Mouse (Mus musculus) cerebellum, postnatal 25 days (tissue): ENCODE results near the gene Ust.

ENCODE experiments used
- DNase-seq, 2 experiments: peaks; one replicate each; pipeline ENCODE4 v3.0.0; 2021; ENCODE audit warnings: mixed read lengths in 2 of 2

Gene Ust

DNA sequence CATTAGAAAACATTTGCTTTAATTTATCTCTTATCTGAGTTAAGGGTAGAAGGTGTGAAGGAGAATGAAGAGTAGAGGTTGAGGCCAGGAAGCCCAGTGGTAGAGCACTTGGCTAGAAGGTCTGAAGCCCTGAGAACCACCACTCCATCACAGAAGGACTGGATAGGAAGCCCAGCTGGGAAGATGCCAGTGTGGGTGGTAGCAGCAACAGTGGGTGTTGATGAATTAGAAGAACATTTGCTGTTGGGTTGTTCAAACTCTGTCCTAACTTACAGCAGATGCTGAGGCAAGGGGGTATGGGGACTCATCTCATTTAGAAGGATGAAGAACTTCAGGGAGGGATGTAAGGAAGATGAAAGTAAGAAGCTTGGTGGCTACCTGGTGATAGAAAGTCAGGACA is 197.9 kb downstream of the Ust start:
- no peak for DNase-seq

DNA sequence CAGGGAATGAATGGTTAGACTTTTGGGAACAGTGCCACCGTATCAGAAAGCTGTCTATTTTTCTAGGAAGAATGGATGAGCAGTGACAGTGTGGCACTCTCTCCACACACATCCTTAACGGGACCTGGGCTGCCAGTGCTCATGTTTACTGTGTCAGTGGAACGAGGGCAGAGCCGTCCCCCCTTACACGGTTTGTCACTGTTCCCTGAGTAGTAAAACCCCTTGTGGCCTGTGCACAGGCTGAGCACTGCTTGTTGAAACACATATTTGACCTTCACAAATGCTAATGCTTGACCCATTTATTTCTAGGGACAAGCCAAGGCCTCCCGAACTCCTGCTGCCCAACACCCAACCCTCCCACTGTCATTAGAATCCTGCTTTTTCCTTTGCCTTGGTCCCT is 209.2 kb downstream of the Ust start:
- no peak for DNase-seq

DNA sequence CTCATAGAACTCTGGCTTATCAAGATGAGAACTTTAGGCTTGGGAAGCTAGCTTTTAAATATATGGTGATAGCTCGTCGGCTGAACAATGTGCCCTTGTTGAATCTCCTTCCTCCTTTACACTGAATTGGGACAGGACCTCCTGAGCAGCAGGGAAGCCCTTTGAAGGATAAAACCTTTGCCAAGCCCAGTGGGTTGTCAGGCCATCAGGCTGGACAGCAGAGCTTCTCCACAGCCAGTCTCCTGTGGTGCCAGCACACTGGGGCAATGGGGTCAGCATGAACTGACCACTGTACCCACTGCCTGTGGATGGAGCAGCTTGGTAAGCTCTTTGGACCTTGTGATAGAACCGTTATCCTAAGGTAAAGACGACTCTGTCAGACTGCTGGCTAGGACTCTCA is 214.4 kb downstream of the Ust start:
- peak in 1 of 2 experiments; percentile 40 for DNase-seq

DNA sequence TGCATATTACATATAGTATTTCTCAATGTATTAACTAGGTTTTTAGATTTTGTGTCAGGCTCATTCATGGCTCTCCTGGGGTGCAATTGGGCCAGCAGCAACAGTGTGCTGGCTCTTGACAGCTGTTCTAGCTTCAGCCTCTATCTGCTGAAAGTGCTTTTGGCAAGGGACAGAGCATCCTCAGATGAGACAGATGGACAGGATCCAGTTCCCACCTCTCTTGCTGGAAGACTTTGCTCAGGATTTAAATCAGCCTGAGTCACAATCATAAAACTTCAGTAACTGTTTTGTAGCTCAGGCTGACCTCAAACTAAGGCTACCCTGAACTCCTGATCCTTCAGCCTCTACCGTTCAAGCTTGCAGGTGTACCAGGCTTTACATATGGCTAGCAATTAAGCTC is 219.5 kb downstream of the Ust start:
- peak in 1 of 2 experiments; percentile 38 for DNase-seq

DNA sequence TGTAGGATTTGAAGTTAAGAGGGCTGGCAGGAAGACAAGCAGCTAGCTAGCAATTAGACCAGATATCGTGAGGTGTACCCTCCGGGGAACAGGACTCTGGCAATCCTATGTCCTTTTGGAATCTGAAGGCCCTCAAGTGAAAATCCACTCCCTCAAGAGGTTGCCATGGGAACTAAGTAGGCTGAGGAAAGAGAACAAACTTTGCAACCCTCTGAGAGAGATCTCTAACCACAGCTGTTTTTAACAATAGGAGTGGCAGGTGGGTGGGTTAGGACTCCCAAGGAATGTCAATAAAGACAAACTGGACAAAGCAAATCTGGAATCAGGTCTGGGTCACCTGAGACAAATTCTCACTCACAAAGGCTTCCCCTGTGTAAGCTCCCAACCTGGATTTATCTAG is 221.4 kb downstream of the Ust start:
- peak in 1 of 2 experiments; percentile 1 for DNase-seq

DNA sequence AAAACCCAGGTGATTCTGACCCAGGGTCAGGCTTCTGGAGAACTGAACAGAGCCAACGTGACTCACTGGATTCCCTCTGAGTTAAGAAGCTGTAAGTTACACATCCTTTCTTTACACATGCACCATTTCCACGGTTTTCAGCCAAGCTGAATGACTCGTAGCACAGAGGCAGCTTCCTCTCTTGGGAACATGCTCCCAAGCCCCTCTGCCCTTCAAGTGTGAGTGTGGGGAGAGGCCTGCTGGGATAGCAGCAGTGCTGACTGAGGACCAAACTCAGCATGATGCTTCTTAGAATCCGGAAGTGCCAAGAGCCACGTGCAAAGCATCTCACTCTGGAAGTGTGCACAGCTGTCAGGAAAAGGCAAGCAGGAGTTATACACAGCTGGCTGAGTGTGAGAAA is 228.0 kb downstream of the Ust start:
- peak in 1 of 2 experiments; percentile 11 for DNase-seq

DNA sequence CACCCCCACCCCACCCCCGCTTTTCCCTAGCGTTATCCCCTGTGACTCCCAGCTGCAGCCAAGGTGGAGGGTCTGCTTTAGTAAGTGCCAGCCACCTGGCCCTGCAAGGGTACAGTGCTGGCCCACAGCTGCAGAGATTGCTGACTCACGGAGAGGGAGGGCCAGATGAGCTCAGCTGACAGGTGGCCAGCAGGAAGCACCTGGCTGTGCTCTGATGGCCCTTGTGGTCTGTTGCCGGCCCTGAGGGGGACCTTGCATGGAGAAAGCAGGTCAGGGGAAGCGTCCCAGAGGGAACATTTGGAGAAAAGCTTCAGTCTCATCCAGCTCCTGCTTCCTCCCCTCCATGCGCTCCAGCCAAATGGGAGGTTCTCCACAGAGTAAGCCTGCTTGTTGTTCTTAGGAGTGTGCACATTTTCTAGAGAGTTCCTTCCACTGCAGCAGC is 231.3 kb downstream of the Ust start:
- peak; percentile 73 to 77 for DNase-seq

DNA sequence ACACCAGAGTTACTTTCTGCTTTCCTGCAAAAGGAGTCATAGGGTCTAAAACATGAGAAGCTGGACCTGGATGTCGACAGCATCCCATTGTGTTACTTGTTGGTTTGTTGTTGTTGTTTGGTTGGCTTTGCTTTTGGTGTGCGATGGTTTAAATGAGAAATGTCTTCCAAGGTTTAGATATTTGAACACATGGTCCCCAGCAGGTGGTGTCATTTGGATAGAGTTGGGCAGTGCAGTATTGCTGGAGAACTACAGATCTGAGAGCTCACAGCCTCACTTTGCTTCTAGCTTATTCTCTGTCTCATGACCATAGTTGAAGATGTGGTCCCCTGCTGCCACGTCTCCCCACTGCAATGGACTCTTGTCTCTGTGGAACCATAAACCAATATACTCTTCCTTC is 234.6 kb downstream of the Ust start:
- peak; percentile 36 to 68 for DNase-seq

DNA sequence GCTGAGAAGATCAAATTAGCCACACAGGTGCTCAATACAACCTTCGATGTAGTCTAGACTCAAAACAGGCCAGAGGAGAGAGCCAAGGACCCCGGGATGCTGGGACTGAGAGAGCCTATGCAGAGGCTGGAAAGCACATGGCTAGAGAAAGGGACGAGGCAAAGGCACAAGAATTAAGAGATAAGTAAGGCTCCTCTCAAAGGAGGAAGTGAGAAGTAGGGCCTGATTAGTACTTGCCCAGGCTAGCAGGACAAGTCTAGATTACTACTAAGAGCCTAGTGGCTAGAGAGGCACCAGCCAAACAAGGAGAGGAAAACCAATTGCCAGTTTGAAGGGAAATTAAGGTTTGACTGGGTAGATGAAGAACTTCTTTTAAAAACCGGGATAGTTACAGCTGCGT is 241.5 kb downstream of the Ust start:
- DNase-seq, result peak in 1 of 2 experiments; percentile 1

DNA sequence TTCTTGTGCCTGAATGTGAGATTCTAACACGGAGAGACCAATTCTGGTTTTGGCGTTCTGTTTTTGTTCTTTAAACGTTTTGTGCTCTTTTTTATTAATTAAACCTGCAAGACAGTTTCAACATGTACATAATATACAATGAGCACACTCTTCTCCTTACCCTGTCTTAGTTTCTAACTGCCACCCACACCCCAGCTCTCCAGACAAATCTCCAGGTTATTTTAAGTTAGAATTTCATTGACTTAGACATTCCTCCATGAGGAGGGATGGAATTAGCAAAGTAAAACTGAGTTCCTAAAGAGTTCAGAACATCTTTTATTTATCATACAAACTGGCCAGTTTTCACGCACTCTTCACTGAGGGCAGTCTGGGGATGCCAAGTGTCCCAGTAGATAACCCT is 248.9 kb downstream of the Ust start:
- no peak for DNase-seq

DNA sequence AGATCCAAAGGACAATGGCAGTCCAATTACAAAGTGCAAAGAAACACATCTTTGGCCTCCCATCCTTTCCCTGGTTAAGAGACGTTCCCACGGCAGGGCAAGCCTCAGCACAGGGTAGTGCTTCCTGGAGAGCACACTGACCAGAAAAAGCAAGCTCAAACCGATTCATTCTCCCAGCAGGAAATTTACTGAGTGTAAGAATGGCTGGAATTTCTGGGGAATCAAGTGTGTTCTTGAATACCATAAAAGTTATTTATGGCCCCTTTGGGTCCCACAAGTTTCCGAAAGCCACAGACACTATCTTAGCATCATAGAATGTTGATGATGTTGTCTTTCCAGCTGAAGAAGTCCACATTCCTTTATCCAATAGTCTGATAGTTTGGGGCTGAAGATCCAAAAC is 258.9 kb downstream of the Ust start:
- peak in 1 of 2 experiments; percentile 0 for DNase-seq

DNA sequence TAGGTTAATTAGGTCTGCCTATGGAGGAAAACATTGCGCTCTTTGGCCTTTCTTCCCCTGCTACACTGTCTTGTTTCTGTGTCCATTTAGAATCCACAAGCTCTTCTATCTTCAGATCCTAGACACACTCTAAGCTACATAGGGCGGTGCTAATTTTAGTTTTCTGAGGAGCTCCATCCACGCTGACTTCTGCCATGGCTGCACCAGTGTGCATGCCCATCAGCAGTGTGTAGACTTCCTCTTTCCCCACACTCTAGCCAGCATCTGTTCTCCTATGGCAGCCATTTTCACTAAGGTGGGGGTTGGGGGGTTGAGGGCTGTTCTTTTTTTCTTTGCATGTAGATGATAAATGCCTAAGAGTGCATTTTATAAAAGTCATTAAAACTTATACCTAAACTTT is 268.6 kb downstream of the Ust start:
- DNase-seq, result no peak

DNA sequence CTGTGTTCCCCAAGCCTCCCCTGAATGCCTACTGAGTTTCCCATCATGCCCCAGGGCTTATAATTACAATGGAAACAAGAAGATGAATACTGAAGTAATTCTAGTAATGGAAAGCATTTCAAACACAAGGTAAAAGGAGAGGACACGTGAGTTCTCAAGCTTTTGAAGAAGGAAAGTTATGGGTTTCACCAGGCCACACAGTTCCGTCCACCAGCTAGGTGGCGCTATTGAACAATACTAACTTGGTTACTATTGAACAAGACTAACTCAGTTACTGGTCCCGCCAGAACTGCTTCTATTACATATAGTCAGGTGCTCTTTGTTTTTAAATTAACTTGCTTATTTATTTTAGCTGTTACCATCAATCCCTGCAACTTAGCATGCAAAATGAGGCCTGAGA is 276.3 kb downstream of the Ust start:
- peak; percentile 66 to 86 for DNase-seq

DNA sequence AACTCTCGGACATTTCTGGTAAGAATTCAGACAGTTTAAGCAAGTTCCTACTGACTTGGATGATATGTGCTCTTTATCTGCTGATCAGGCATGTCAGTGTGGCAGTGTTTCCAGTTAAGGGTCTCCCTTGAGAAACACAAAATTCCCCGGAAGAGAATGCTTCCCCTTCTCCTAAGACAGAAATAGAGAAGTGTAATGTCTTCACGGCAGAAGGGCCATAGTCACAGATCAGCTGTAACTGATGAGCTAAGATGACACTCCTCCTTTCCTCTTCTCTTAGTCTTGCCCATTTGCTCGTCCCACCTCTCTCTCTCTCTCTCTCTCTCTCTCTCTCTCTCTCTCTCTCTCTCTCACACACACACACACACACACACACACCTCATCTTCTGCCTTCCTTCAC is 277.9 kb downstream of the Ust start:
- DNase-seq, result no peak

DNA sequence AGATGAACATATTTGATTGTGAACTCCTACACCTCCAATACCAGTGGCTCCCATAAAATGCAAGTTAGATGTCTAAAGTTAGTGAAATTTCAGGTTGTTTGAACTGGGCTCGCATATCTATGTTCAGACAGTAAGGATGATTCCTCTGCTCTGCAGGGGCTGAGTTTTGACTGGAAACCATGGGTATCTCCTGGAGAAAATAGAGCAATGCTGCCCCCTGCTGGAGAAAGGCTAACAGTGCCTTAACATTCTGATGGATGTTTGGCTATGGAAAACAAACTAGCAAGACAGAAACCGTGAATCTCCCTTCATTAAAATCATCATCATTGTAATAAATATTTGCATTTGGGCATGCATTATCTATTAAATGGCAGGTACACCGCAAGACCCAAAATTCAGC is 278.4 kb downstream of the Ust start:
- DNase-seq, result peak; percentile 79 to 89

DNA sequence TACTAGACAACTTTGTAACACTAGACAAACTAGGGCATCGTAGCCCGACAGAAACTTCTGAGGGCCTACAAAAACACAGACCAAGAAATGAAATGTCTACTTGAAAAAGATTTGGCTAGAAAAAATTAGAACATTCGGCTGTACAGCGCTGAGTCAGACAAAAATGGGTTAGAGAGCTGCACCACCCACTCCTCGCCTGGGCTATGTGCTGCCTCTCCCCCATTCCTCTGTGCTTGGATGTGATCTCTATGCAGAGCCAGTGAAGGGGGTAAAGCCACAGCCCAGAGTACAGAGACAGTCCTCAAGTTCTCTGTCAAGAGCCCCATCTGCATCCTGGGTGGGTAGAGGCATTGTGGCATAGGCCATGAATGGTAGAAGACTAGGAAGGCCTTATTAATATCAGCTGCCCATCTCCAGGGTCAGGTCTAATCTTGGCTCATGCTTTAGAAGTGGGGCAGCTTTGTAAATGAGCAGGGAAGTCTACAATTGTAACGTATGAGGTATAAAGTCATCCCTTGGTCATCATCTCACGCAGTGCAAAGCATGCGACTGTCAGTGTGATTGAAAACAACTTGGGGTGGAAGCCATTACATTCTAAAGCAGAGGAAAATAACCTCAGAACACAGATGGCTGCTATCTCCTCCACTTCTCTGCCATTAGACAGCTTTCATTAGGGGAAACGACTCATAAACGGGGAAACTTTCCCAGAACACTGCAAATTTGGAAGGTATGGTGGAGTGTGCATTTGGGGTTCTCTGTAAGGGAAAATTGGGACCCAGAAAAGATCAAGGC is 281.6 kb downstream of the Ust start:
- DNase-seq, result no peak

DNA sequence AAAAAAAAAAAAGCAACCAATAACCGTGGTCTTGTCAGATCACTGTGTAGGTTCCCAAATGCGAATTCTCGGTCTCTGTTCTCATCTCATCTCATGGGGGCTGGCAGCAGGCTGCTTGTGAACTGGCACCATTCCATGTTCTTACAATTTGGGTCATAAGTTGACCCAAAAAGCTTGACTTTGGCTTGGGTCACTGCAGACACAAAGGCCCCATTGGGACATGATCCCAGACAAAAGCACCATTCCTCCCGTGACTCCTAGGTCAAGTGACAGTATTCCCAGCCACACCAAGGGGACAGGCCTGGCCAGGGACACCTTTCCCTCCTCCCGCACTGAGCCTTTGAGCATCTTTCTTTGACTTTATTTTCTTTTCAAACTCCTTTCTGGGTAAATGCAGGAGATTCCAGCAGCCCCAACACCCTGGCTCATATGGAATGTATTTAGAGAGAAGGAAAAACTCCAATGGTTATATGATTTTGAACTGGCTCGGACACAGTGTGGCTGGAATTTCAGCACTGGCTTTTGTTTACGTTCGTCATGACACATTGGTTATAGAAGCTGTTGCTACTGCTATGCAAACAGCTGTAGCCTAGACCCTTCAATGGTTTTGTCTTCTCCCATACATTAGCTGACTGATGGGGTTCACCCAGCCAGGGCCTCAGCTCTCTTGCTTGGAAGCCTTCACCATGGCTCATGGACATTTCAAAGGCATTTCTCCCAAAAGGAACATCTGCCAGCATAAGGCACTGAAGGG is 285.3 kb downstream of the Ust start:
- peak in 1 of 2 experiments; percentile 30 for DNase-seq

DNA sequence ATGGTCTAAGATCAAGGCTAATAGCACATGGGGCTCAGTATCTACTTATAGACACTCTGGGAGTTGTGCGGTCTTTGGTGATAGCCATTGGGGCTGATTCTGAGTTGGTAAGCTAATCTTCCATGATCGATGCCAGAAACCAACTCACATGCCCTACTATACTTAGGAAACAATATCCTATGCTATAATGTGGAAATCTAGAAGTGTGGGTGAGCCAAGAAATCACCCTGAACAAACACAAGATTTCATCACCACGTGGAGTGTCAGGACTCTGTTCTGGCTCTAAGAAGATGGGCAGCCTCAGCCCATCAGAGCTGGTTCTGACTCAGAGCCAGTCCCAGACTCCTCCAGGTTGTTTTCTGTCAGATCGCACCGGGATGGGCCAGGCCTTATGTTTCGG is 286.1 kb downstream of the Ust start:
- no peak for DNase-seq

DNA sequence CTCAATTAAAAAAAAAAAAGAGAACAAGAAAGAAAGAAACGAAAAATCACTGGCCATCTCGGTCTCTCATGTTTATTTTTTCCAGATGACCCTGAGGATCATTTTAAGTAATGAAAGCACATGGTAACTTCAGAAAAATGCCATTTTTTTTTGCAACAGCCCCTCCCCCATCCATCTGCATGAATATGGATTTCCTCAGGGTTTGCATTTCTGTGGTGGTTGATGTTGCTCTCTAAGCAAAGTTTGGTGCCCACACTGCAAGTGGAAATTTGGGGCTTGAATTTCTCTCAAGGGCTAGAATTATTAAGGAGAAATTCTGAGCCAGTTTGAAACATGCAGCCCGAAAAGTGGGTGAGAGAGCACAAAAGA is 290.3 kb downstream of the Ust start:
- peak in 1 of 2 experiments; percentile 23 for DNase-seq

DNA sequence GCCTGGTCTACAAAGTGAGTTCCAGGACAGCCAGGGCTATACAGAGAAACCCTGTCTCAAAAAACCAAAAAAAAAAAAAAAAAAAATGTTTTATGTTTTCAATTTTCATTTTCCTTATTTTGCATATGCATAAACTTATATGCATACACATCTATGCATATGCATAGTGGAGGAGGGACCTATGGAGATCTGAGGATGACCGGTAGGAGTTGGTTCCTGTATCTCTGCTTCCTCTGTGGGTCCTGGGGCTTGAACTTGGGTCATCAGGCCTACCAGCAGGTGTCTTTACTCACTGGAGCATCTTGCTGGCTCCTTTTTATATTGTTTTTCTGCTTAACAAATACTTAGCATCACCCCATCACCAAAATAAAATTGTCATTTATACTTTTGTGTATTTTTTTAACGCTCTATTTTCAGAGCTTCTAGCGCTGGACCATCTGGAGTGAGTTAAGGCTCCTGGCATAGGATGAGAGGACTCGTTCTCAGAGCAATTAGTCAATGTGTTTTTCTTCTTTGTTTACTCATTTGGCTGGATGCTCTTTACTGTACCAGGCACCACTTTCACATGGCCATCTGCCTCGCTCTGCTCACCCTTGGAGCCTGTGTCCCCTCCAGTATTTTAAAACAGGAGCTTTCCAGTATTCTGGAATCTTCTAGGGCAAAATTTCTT is 290.8 kb downstream of the Ust start:
- DNase-seq, result peak; percentile 63 to 70

DNA sequence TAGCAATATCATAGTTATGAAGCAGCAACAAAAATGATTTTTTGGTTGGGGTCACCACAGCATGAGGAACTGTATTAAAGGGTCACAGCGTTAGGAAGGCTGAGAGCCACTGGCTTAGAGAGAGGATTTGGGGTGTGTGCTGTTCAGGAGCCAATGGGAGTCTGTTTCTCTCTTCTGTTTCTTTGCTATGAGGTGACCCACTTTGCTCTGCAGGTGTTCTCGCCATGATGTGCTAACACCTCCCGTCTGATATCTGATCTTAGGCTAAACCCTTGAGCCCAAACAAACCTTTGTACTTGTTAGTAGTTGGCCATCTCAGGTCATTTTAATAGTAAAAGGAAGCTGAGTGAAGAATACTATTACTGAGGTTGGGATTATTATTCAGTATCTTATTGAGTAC is 292.0 kb downstream of the Ust start:
- DNase-seq, result no peak

DNA sequence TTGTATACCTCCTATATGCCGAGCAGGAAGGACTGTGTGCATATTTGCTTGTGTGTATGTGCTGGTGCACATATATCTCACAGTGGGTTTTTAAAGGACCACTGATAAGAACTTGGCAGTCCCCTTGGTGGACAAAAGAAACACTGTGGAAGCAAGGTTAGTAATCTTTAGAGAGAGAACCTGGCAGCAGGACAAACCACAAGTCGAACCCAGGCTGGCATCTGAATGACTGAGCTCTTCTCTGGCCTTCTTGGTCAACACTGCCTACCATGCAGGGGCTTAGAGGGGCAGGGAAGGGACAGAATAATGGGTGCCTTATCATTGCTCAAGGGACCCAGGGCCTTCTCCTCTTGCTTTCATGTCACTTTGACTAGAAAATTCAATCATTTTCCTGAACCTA is 294.0 kb downstream of the Ust start:
- no peak for DNase-seq

DNA sequence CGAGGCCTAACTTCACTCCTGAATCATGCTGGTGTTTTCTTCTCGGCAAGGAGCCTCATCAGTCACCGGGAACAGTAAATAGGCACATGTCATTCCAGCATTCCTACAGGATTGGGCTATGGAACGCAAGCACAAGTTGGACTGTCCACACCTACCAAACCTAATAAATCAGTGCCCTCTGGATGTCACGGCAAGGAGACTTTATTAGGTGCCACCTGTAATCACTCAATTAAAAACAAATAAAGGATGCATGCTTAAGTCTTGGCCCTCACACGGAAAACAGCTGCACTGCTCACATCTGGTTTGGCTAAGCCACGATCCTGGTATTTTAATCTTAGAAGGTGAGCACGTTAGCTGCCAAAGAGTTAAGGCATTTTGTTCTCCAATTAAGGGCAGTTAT is 294.6 kb downstream of the Ust start:
- DNase-seq, result no peak

DNA sequence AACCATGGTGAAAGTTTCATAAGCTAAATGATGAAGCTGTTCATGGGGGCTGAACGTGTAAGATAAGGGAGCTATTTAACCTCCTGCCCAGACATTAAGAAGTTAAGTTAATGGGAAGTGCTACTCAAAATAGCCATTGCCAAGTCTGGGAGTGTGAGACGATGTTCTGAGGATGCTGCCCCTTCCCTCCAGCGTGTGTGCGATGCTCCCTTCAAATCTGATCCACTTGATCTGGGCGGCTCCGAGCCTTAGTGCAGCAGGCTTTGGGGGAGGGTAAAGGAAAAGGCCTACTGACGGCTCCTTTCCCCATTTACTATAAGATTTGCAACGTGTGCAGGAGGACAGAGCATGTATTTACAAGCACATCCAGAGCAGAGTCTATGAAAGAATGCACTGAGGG is 301.7 kb downstream of the Ust start:
- no peak for DNase-seq
